Mouse (Mus musculus): ENCODE data around the gene Mrps9. TPM values are rescaled to one million over a fixed set of nuclear protein-coding genes. Genes with fewer than 3 reads are reported as not detected.
"Not testable (repeated sequence)": the region's sequence is repeated elsewhere in the genome, so short reads cannot be mapped to it uniquely, and the experiment has no call there.

The Mrps9 gene
- total and polyA plus RNA-seq, 2 experiments = 16.4 to 31.0 TPM

- TF ChIP-seq CTCF (IDR thresholded peaks at IDR 0.05; ENCODE audit: low read depth, low read length) (no peak), POLR2A (IDR thresholded peaks at IDR 0.05; ENCODE audit: extremely low read depth, insufficient read depth, low read length) (no peak)
- no peak overlapping the region for H3K27ac ChIP-seq (replicated peaks; ENCODE audit: insufficient read depth, low read depth, low read length)
- H3K27me3 ChIP-seq (ENCODE audit: control insufficient read depth, insufficient read depth, low read length) = no peaks in the 10 kb centered on the region
- H3K4me3 ChIP-seq (ENCODE audit: insufficient read depth, low read depth, low read length) = no peak overlapping the region
- no peaks in the 10 kb centered on the region; the same call in 1 of the 2 replicates for H3K79me2 ChIP-seq (ENCODE audit: control insufficient read depth, insufficient read depth, low read length)
- DNase-seq (ENCODE audit: extremely low read depth, low read depth, low spot score) = no peak
- no peaks in the 10 kb centered on the region for H3K4me1 ChIP-seq (ENCODE audit: control insufficient read depth, insufficient read depth, low read length)
- 93% methylated on average over 4 of the region's 4 CpGs for WGBS
- no peaks in the 10 kb centered on the region; the same call in 1 of the 2 replicates for H3K36me3 ChIP-seq (ENCODE audit: control insufficient read depth, insufficient read depth, low read length)
- no peak overlapping the region for H3K9ac ChIP-seq (ENCODE audit: low read depth, low read length)
These were observed 25.5 kb downstream of the Mrps9 start for GRCm38 (mm10) chr1:42876463-42877093.

GRCm38 (mm10) chr1:42877264-42877663 lies 26.2 kb downstream of the Mrps9 start:
- Histone ChIP-seq H3K4me1 (ENCODE audit: control insufficient read depth, insufficient read depth, low read length) (no peaks in the 10 kb centered on the region), H3K9ac (ENCODE audit: low read depth, low read length) (no peak overlapping the region), H3K27me3 (ENCODE audit: control insufficient read depth, insufficient read depth, low read length) (no peaks in the 10 kb centered on the region), H3K36me3 (ENCODE audit: control insufficient read depth, insufficient read depth, low read length) (peaks cover under 1% of the 10 kb centered on the region), H3K79me2 (ENCODE audit: control insufficient read depth, insufficient read depth, low read length) (no peaks in the 10 kb centered on the region; the same call in 1 of the 2 replicates), H3K4me3 (ENCODE audit: insufficient read depth, low read depth, low read length) (no peak overlapping the region), H3K27ac (replicated peaks; ENCODE audit: insufficient read depth, low read depth, low read length) (no peak overlapping the region)
- WGBS = 97% methylated on average over 10 of the region's 10 CpGs
- TF ChIP-seq POLR2A (IDR thresholded peaks at IDR 0.05; ENCODE audit: extremely low read depth, insufficient read depth, low read length) (no peak), CTCF (IDR thresholded peaks at IDR 0.05; ENCODE audit: low read depth, low read length) (no peak)
- no peak for DNase-seq (ENCODE audit: extremely low read depth, low read depth, low spot score)

- Histone ChIP-seq H3K4me3 (ENCODE audit: insufficient read depth, low read depth, low read length) (no peak overlapping the region), H3K79me2 (ENCODE audit: control insufficient read depth, insufficient read depth, low read length) (no peaks in the 10 kb centered on the region; the same call in 1 of the 2 replicates), H3K27me3 (ENCODE audit: control insufficient read depth, insufficient read depth, low read length) (no peaks in the 10 kb centered on the region), H3K27ac (replicated peaks; ENCODE audit: insufficient read depth, low read depth, low read length) (no peak overlapping the region), H3K9ac (ENCODE audit: low read depth, low read length) (no peak overlapping the region), H3K36me3 (ENCODE audit: control insufficient read depth, insufficient read depth, low read length) (peaks cover 2% of the 10 kb centered on the region), H3K4me1 (ENCODE audit: control insufficient read depth, insufficient read depth, low read length) (no peaks in the 10 kb centered on the region)
- no peak for TF ChIP-seq CTCF (IDR thresholded peaks at IDR 0.05; ENCODE audit: low read depth, low read length)
- TF ChIP-seq POLR2A (IDR thresholded peaks at IDR 0.05; ENCODE audit: extremely low read depth, insufficient read depth, low read length) = no peak
- WGBS = 97% methylated on average over 5 of the region's 5 CpGs
- no peak for DNase-seq (ENCODE audit: extremely low read depth, low read depth, low spot score)
These were observed 27.8 kb downstream of the Mrps9 start for GRCm38 (mm10) chr1:42878851-42879250.

- H3K4me1 ChIP-seq (ENCODE audit: control insufficient read depth, insufficient read depth, low read length) = no peaks in the 10 kb centered on the region
- WGBS = 91% methylated on average over 2 of the region's 2 CpGs
- TF ChIP-seq CTCF (IDR thresholded peaks at IDR 0.05; ENCODE audit: low read depth, low read length) = no peak
- TF ChIP-seq POLR2A (IDR thresholded peaks at IDR 0.05; ENCODE audit: extremely low read depth, insufficient read depth, low read length) = no peak
- H3K4me3 ChIP-seq (ENCODE audit: insufficient read depth, low read depth, low read length) = no peak overlapping the region
- H3K36me3 ChIP-seq (ENCODE audit: control insufficient read depth, insufficient read depth, low read length) = peaks cover 2% of the 10 kb centered on the region
- no peaks in the 10 kb centered on the region for H3K27me3 ChIP-seq (ENCODE audit: control insufficient read depth, insufficient read depth, low read length)
- no peaks in the 10 kb centered on the region; the same call in 1 of the 2 replicates for H3K79me2 ChIP-seq (ENCODE audit: control insufficient read depth, insufficient read depth, low read length)
- no peak overlapping the region for H3K9ac ChIP-seq (ENCODE audit: low read depth, low read length)
- no peak overlapping the region for H3K27ac ChIP-seq (replicated peaks; ENCODE audit: insufficient read depth, low read depth, low read length)
- no peak for DNase-seq (ENCODE audit: extremely low read depth, low read depth, low spot score)
These were observed 31.2 kb downstream of the Mrps9 start for GRCm38 (mm10) chr1:42882258-42882657.

- not testable (repeated sequence) for H3K4me3 ChIP-seq (ENCODE audit: insufficient read depth, low read depth, low read length); H3K9ac ChIP-seq (ENCODE audit: low read depth, low read length); H3K4me1 ChIP-seq (ENCODE audit: control insufficient read depth, insufficient read depth, low read length); H3K27ac ChIP-seq (replicated peaks; ENCODE audit: insufficient read depth, low read depth, low read length); H3K36me3 ChIP-seq (ENCODE audit: control insufficient read depth, insufficient read depth, low read length); H3K27me3 ChIP-seq (ENCODE audit: control insufficient read depth, insufficient read depth, low read length); DNase-seq (ENCODE audit: extremely low read depth, low read depth, low spot score); H3K79me2 ChIP-seq (ENCODE audit: control insufficient read depth, insufficient read depth, low read length)
- whole genome bisulfite sequencing = 100% methylated on average over 1 of the region's 2 CpGs
These were observed 32.4 kb downstream of the Mrps9 start for GRCm38 (mm10) chr1:42883418-42883817.

- peaks cover 21% of the 10 kb centered on the region for H3K36me3 ChIP-seq (ENCODE audit: control insufficient read depth, insufficient read depth, low read length)
- no peak overlapping the region for H3K27ac ChIP-seq (replicated peaks; ENCODE audit: insufficient read depth, low read depth, low read length)
- TF ChIP-seq POLR2A (IDR thresholded peaks at IDR 0.05; ENCODE audit: extremely low read depth, insufficient read depth, low read length) (no peak), CTCF (IDR thresholded peaks at IDR 0.05; ENCODE audit: low read depth, low read length) (no peak)
- H3K4me3 ChIP-seq (ENCODE audit: insufficient read depth, low read depth, low read length) = no peak overlapping the region
- WGBS = 94% methylated on average over 11 of the region's 11 CpGs
- DNase-seq (ENCODE audit: extremely low read depth, low read depth, low spot score) = no peak
- no peak overlapping the region for H3K9ac ChIP-seq (ENCODE audit: low read depth, low read length)
- no peaks in the 10 kb centered on the region for H3K4me1 ChIP-seq (ENCODE audit: control insufficient read depth, insufficient read depth, low read length)
- H3K79me2 ChIP-seq (ENCODE audit: control insufficient read depth, insufficient read depth, low read length) = no peaks in the 10 kb centered on the region
- no peaks in the 10 kb centered on the region for H3K27me3 ChIP-seq (ENCODE audit: control insufficient read depth, insufficient read depth, low read length)
These were observed 36.8 kb downstream of the Mrps9 start for GRCm38 (mm10) chr1:42887835-42888234.

All from liver, adult 2 months (tissue).